Mouse (Mus musculus): ENCODE measurements around the gene Hoxb3. TPM values are rescaled to one million over a fixed set of nuclear protein-coding genes. Genes with fewer than 3 reads are reported as not detected.

The Hoxb3 gene
- polyA plus RNA-seq, 1 experiment from 2014 or later: not detected

- Histone ChIP-seq H3K9ac (no peak within 1 kb of the TSS), H3K4me3 (no peak within 1 kb of the TSS), H3K4me1 (peaks cover 3% of the 10 kb centered on the region; the same call in 1 of the 2 replicates), H3K27me3 (peaks cover 99% of the 10 kb centered on the region), H3K36me3 (ENCODE audit: poor library complexity, severe bottlenecking) (no peaks in the 10 kb centered on the region), H3K9me3 (replicated peaks) (no peaks in the 10 kb centered on the region), H3K27ac (no peak within 1 kb of the TSS), H3K4me2 (no peak within 1 kb of the TSS)
- 2% methylated on average over 22 of the region's 22 CpGs for WGBS
- ATAC-seq: no peak
Observed at GRCm38 (mm10) chr11:96291681-96292564, 31.2 kb upstream of the Hoxb3 start, which contains the start of gene Hoxb6. Gene Hoxb6, plus strand, starts transcription at chr11:96292476.

GRCm38 (mm10) chr11:96292565-96293301 is 30.4 kb upstream of the Hoxb3 start:
- Histone ChIP-seq H3K9ac (no peak overlapping the region), H3K9me3 (replicated peaks) (no peaks in the 10 kb centered on the region), H3K36me3 (ENCODE audit: poor library complexity, severe bottlenecking) (no peaks in the 10 kb centered on the region), H3K27ac (no peak overlapping the region), H3K4me3 (no peak overlapping the region), H3K4me2 (no peak overlapping the region), H3K27me3 (peaks cover 99% of the 10 kb centered on the region), H3K4me1 (no peaks in the 10 kb centered on the region)
- WGBS: 2% methylated on average over 12 of the region's 12 CpGs
- ATAC-seq: no peak

- Histone ChIP-seq H3K27ac (no peak overlapping the region), H3K36me3 (ENCODE audit: poor library complexity, severe bottlenecking) (no peaks in the 10 kb centered on the region), H3K4me3 (no peak overlapping the region), H3K27me3 (peaks cover 99% of the 10 kb centered on the region), H3K9ac (no peak overlapping the region), H3K4me1 (no peaks in the 10 kb centered on the region), H3K4me2 (no peak overlapping the region), H3K9me3 (replicated peaks) (no peaks in the 10 kb centered on the region)
- under 1% methylated on average over 22 of the region's 22 CpGs for WGBS
- no peak for ATAC-seq
Observed at GRCm38 (mm10) chr11:96293302-96293921, 29.7 kb upstream of the Hoxb3 start.

GRCm38 (mm10) chr11:96294245-96295091 is 28.7 kb upstream of the Hoxb3 start:
- Histone ChIP-seq H3K27ac (no peak overlapping the region), H3K36me3 (ENCODE audit: poor library complexity, severe bottlenecking) (no peaks in the 10 kb centered on the region), H3K9me3 (replicated peaks) (no peaks in the 10 kb centered on the region), H3K9ac (no peak overlapping the region), H3K27me3 (peaks cover 99% of the 10 kb centered on the region), H3K4me1 (no peaks in the 10 kb centered on the region), H3K4me2 (no peak overlapping the region), H3K4me3 (no peak overlapping the region)
- WGBS: under 1% methylated on average over 32 of the region's 32 CpGs
- ATAC-seq: no peak

GRCm38 (mm10) chr11:96295092-96295835 is 27.9 kb upstream of the Hoxb3 start:
- H3K36me3 ChIP-seq (ENCODE audit: poor library complexity, severe bottlenecking): no peaks in the 10 kb centered on the region
- ATAC-seq: no peak
- no peaks in the 10 kb centered on the region for H3K9me3 ChIP-seq (replicated peaks)
- peaks cover 99% of the 10 kb centered on the region for H3K27me3 ChIP-seq
- H3K4me2 ChIP-seq: no peak overlapping the region
- H3K27ac ChIP-seq: no peak overlapping the region
- no peak overlapping the region for H3K4me3 ChIP-seq
- H3K4me1 ChIP-seq: no peaks in the 10 kb centered on the region
- WGBS: 2% methylated on average over 30 of the region's 30 CpGs
- H3K9ac ChIP-seq: no peak overlapping the region

- H3K9ac ChIP-seq: no peak overlapping the region
- H3K27ac ChIP-seq: no peak overlapping the region
- ATAC-seq: no peak
Observed at GRCm38 (mm10) chr11:96296997-96297396, 26.1 kb upstream of the Hoxb3 start.

GRCm38 (mm10) chr11:96297428-96297827 is 25.7 kb upstream of the Hoxb3 start:
- Histone ChIP-seq H3K9ac (no peak overlapping the region), H3K4me2 (no peak overlapping the region), H3K4me3 (no peak overlapping the region), H3K27ac (no peak overlapping the region), H3K36me3 (ENCODE audit: poor library complexity, severe bottlenecking) (no peaks in the 10 kb centered on the region), H3K4me1 (no peaks in the 10 kb centered on the region), H3K27me3 (peaks cover 100% of the 10 kb centered on the region), H3K9me3 (replicated peaks) (no peaks in the 10 kb centered on the region)
- WGBS: 2% methylated on average over 3 of the region's 3 CpGs
- no peak for ATAC-seq

More at GRCm38 (mm10) chr11:96296997-96297396, 26.1 kb upstream of the Hoxb3 start:
- no peaks in the 10 kb centered on the region for H3K36me3 ChIP-seq (ENCODE audit: poor library complexity, severe bottlenecking)
- H3K4me3 ChIP-seq: no peak overlapping the region
- 5% methylated on average over 2 of the region's 2 CpGs for WGBS
- H3K4me1 ChIP-seq: no peaks in the 10 kb centered on the region
- H3K4me2 ChIP-seq: no peak overlapping the region
- H3K9me3 ChIP-seq (replicated peaks): no peaks in the 10 kb centered on the region
- peaks cover 100% of the 10 kb centered on the region for H3K27me3 ChIP-seq

GRCm38 (mm10) chr11:96297968-96298635 is 25.0 kb upstream of the Hoxb3 start:
- H3K4me3 ChIP-seq: no peak overlapping the region
- H3K4me1 ChIP-seq: no peaks in the 10 kb centered on the region
- H3K4me2 ChIP-seq: no peak overlapping the region
- H3K27ac ChIP-seq: no peak overlapping the region
- ATAC-seq: no peak
- no peaks in the 10 kb centered on the region for H3K9me3 ChIP-seq (replicated peaks)
- no peaks in the 10 kb centered on the region for H3K36me3 ChIP-seq (ENCODE audit: poor library complexity, severe bottlenecking)
- H3K9ac ChIP-seq: no peak overlapping the region
- 3% methylated on average over 11 of the region's 11 CpGs for WGBS
- peaks cover 100% of the 10 kb centered on the region for H3K27me3 ChIP-seq

GRCm38 (mm10) chr11:96298895-96299667 is 24.0 kb upstream of the Hoxb3 start:
- H3K36me3 ChIP-seq (ENCODE audit: poor library complexity, severe bottlenecking): no peaks in the 10 kb centered on the region
- no peak for ATAC-seq
- H3K4me2 ChIP-seq: no peak overlapping the region
- H3K27ac ChIP-seq: no peak overlapping the region
- under 1% methylated on average over 64 of the region's 66 CpGs for WGBS
- peaks cover 7% of the 10 kb centered on the region; the same call in 1 of the 2 replicates for H3K4me1 ChIP-seq
- H3K4me3 ChIP-seq: no peak overlapping the region
- no peaks in the 10 kb centered on the region for H3K9me3 ChIP-seq (replicated peaks)
- H3K9ac ChIP-seq: no peak overlapping the region
- H3K27me3 ChIP-seq: peaks cover 100% of the 10 kb centered on the region

- Histone ChIP-seq H3K9ac (no peak overlapping the region), H3K9me3 (replicated peaks) (no peaks in the 10 kb centered on the region), H3K27ac (no peak overlapping the region), H3K36me3 (ENCODE audit: poor library complexity, severe bottlenecking) (no peaks in the 10 kb centered on the region), H3K4me3 (no peak overlapping the region), H3K4me2 (no peak overlapping the region), H3K4me1 (peaks cover 7% of the 10 kb centered on the region; the same call in 1 of the 2 replicates), H3K27me3 (peaks cover 100% of the 10 kb centered on the region)
- WGBS: 1% methylated on average over 9 of the region's 9 CpGs
- ATAC-seq: no peak
Observed at GRCm38 (mm10) chr11:96299781-96300180, 23.3 kb upstream of the Hoxb3 start.
